Mouse (Mus musculus): Measurements from ENCODE around the gene Hrh2.

Gene Hrh2

GRCm38 (mm10) chr13:54192021-54192481 lies at the start of gene Hrh2:
Gene Hrh2 (plus strand): TSS chr13:54192129.
- no peak for DNase-seq

GRCm38 (mm10) chr13:54143788-54144187 lies 48.1 kb upstream of the Hrh2 start:
- DNase-seq: no peak

GRCm38 (mm10) chr13:54144624-54145023 lies 47.3 kb upstream of the Hrh2 start:
- no peak for DNase-seq

- DNase-seq: peak in 1 of 2 experiments; percentile 11
These were observed 44.6 kb upstream of the Hrh2 start for GRCm38 (mm10) chr13:54147328-54147727.

- no peak for DNase-seq
These were observed 39.5 kb upstream of the Hrh2 start for GRCm38 (mm10) chr13:54152421-54152820.

- no peak for DNase-seq
These were observed 39.0 kb upstream of the Hrh2 start for GRCm38 (mm10) chr13:54152911-54153310.

- no peak for DNase-seq
These were observed 38.2 kb upstream of the Hrh2 start for GRCm38 (mm10) chr13:54153672-54154218.

- no peak for DNase-seq
These were observed 36.1 kb upstream of the Hrh2 start for GRCm38 (mm10) chr13:54155822-54156221.

- no peak for DNase-seq
These were observed 32.7 kb upstream of the Hrh2 start for GRCm38 (mm10) chr13:54159256-54159655.

- DNase-seq: no peak
These were observed 32.2 kb upstream of the Hrh2 start for GRCm38 (mm10) chr13:54159756-54160155.

- no peak for DNase-seq
These were observed 31.4 kb upstream of the Hrh2 start for GRCm38 (mm10) chr13:54160546-54160945.

- DNase-seq: no peak
These were observed 30.4 kb upstream of the Hrh2 start for GRCm38 (mm10) chr13:54161514-54161913.

- no peak for DNase-seq
These were observed 28.6 kb upstream of the Hrh2 start for GRCm38 (mm10) chr13:54163363-54163762.

- DNase-seq: no peak
These were observed 27.5 kb upstream of the Hrh2 start for GRCm38 (mm10) chr13:54164462-54164861.

- DNase-seq: no peak
These were observed 26.9 kb upstream of the Hrh2 start for GRCm38 (mm10) chr13:54165066-54165465.

GRCm38 (mm10) chr13:54165765-54166164 lies 26.2 kb upstream of the Hrh2 start:
- no peak for DNase-seq

GRCm38 (mm10) chr13:54167036-54167435 lies 24.9 kb upstream of the Hrh2 start:
- DNase-seq: no peak

GRCm38 (mm10) chr13:54168675-54169074 lies 23.3 kb upstream of the Hrh2 start:
- no peak for DNase-seq

- DNase-seq: no peak
These were observed 21.6 kb upstream of the Hrh2 start for GRCm38 (mm10) chr13:54170288-54170687.

- DNase-seq: no peak
These were observed 20.6 kb upstream of the Hrh2 start for GRCm38 (mm10) chr13:54171346-54171745.

- no peak for DNase-seq
These were observed 20.2 kb upstream of the Hrh2 start for GRCm38 (mm10) chr13:54171761-54172160.

- DNase-seq: no peak
These were observed 18.0 kb upstream of the Hrh2 start for GRCm38 (mm10) chr13:54173941-54174340.

GRCm38 (mm10) chr13:54174703-54175102 lies 17.2 kb upstream of the Hrh2 start:
- DNase-seq: no peak

- DNase-seq: no peak
These were observed 16.5 kb upstream of the Hrh2 start for GRCm38 (mm10) chr13:54175426-54175825.

- DNase-seq: no peak
These were observed 15.4 kb upstream of the Hrh2 start for GRCm38 (mm10) chr13:54176406-54177020.
